8 mouse cellular contexts compared by ENCODE assay signal in genomic region chr19:6046294-6047153, GRCm38 (mm10). TPM values are rescaled to one million over a fixed set of nuclear protein-coding genes. Genes with fewer than 3 reads are reported as not detected.
DNase-seq lines count a peak whose midpoint lies in the region; ATAC-seq and TF ChIP-seq lines count a peak whose summit lies in the region.

Syvn1 (plus strand) TSS chr19:6046576.

- ATAC-seq in embryonic facial prominence, embryonic 15.5 days (ENCODE audit: insufficient number of reproducible peaks, low FRiP score, low TSS enrichment, low read depth), result peak; percentile 88
- peak; percentile 92 for ATAC-seq in limb, embryonic 14.5 days (ENCODE audit: low FRiP score, low read depth)
- peak; percentile 89 for ATAC-seq in midbrain, postnatal 0 days (ENCODE audit: low FRiP score)

- H3K9ac ChIP-seq in embryonic facial prominence, embryonic 15.5 days, result peak within 1 kb of the TSS; percentile 86
- peak within 1 kb of the TSS; percentile 91 for H3K9ac ChIP-seq in limb, embryonic 14.5 days (ENCODE audit: low read depth, low read length, severe bottlenecking)
- peak within 1 kb of the TSS; percentile 80 for H3K9ac ChIP-seq in midbrain, postnatal 0 days (replicated peaks; ENCODE audit: low read length, poor library complexity, severe bottlenecking)

- peak within 1 kb of the TSS; percentile 78 for H3K4me3 ChIP-seq in bone marrow, adult 2 months (replicated peaks; ENCODE audit: control insufficient read depth, low read depth, low read length)
- H3K4me3 ChIP-seq in embryonic facial prominence, embryonic 15.5 days (replicated peaks), result peak within 1 kb of the TSS; percentile 96
- peak within 1 kb of the TSS; percentile 93 for H3K4me3 ChIP-seq in limb, embryonic 14.5 days (replicated peaks; ENCODE audit: low read length)
- H3K4me3 ChIP-seq in midbrain, postnatal 0 days (ENCODE audit: low read depth, low read length), result peak within 1 kb of the TSS; percentile 65

- peak within 1 kb of the TSS; percentile 99 for H3K27ac ChIP-seq in bone marrow, adult 2 months (ENCODE audit: control insufficient read depth, insufficient read depth, low read depth, low read length, poor library complexity)
- H3K27ac ChIP-seq in embryonic facial prominence, embryonic 15.5 days (replicated peaks), result peak within 1 kb of the TSS; percentile 100
- H3K27ac ChIP-seq in limb, embryonic 14.5 days (replicated peaks; ENCODE audit: low read depth, low read length), result peak within 1 kb of the TSS; percentile 99
- H3K27ac ChIP-seq in midbrain, postnatal 0 days (ENCODE audit: low read depth, low read length), result peak within 1 kb of the TSS; percentile 97

- peaks cover 35% of the 10 kb centered on the region for H3K36me3 ChIP-seq in embryonic facial prominence, embryonic 15.5 days
- peaks cover 37% of the 10 kb centered on the region for H3K36me3 ChIP-seq in limb, embryonic 14.5 days (ENCODE audit: control insufficient read depth, insufficient read depth, low read length)
- H3K36me3 ChIP-seq in midbrain, postnatal 0 days (ENCODE audit: insufficient read depth, low read length), result peaks cover 35% of the 10 kb centered on the region

- peaks cover 8% of the 10 kb centered on the region for H3K4me1 ChIP-seq in bone marrow, adult 2 months (ENCODE audit: control insufficient read depth, insufficient read depth, low read length)
- peaks cover 20% of the 10 kb centered on the region for H3K4me1 ChIP-seq in embryonic facial prominence, embryonic 15.5 days
- H3K4me1 ChIP-seq in limb, embryonic 14.5 days (ENCODE audit: control insufficient read depth, insufficient read depth, low read length), result peaks cover 14% of the 10 kb centered on the region
- peaks cover 10% of the 10 kb centered on the region for H3K4me1 ChIP-seq in midbrain, postnatal 0 days (ENCODE audit: insufficient read depth, low read length)

- under 1% methylated on average over 65 of the region's 65 CpGs for WGBS in bone marrow, adult 2 months
- under 1% methylated on average over 65 of the region's 65 CpGs for WGBS in embryonic facial prominence, embryonic 15.5 days
- WGBS in limb, embryonic 14.5 days, result under 1% methylated on average over 65 of the region's 65 CpGs
- WGBS in midbrain, postnatal 0 days, result under 1% methylated on average over 65 of the region's 65 CpGs

- H3K27me3 ChIP-seq in embryonic facial prominence, embryonic 15.5 days, result no peaks in the 10 kb centered on the region
- no peaks in the 10 kb centered on the region for H3K27me3 ChIP-seq in limb, embryonic 14.5 days (ENCODE audit: control insufficient read depth, insufficient read depth, low read length)
- no peaks in the 10 kb centered on the region for H3K27me3 ChIP-seq in midbrain, postnatal 0 days (ENCODE audit: insufficient read depth, low read length)

- TF ChIP-seq POLR2A in bone marrow, adult 2 months (IDR thresholded peaks at IDR 0.05; ENCODE audit: borderline replicate concordance, control insufficient read depth, low read depth, low read length), result peak; percentile 88; the same call in 1 of the 2 replicates
- peak; percentile 25; the same call in 1 of the 2 replicates for TF ChIP-seq POLR2A in limb, embryonic 14.5 days (IDR thresholded peaks at IDR 0.05; ENCODE audit: borderline replicate concordance, extremely low read depth, insufficient read depth, insufficient read length)

- DNase-seq in 3T3-L1 (ENCODE audit: low read depth, low spot score), result peak; percentile 98
- DNase-seq in heart, adult 8-10 months (ENCODE audit: low spot score), result peak; percentile 97
- DNase-seq in kidney, adult 9 months, result peak; percentile 97
- peak; percentile 97 for DNase-seq in limb, embryonic 14.5 days (ENCODE audit: low spot score)
- DNase-seq in midbrain, postnatal 0 days (ENCODE audit: low spot score), result peak; percentile 97
- peak; percentile 83 to 86 for DNase-seq in spleen, postnatal 14 days (ENCODE audit: low spot score in 2 of 2)

- no peak for TF ChIP-seq CTCF in bone marrow, adult 2 months (IDR thresholded peaks at IDR 0.05; ENCODE audit: control insufficient read depth, insufficient read depth, low read length)
- no peak for TF ChIP-seq CTCF in midbrain, postnatal 0 days (IDR thresholded peaks at IDR 0.05)

- peak within 1 kb of the TSS; percentile 84 for H3K4me2 ChIP-seq in embryonic facial prominence, embryonic 15.5 days (replicated peaks)
- peak within 1 kb of the TSS; percentile 74 for H3K4me2 ChIP-seq in limb, embryonic 14.5 days (replicated peaks; ENCODE audit: low read depth, low read length, severe bottlenecking)
- H3K4me2 ChIP-seq in midbrain, postnatal 0 days (ENCODE audit: low read depth, low read length, poor library complexity, severe bottlenecking), result peak within 1 kb of the TSS; percentile 97

- no peaks in the 10 kb centered on the region for H3K9me3 ChIP-seq in embryonic facial prominence, embryonic 15.5 days (replicated peaks)
- H3K9me3 ChIP-seq in limb, embryonic 14.5 days (ENCODE audit: control insufficient read depth, low read length), result no peaks in the 10 kb centered on the region
- H3K9me3 ChIP-seq in midbrain, postnatal 0 days (ENCODE audit: low read length), result no peaks in the 10 kb centered on the region

RNA-seq across cellular contexts. Expression of gene Syvn1, which starts in this region (rescaled TPM):
- 30.5 and 58.5 TPM in 2 replicates for polyA plus RNA-seq in bone marrow, adult 2 months (2011; ENCODE audit: insufficient read depth, insufficient read length, low replicate concordance, missing spikeins)
- 34.2 and 39.8 TPM in 2 replicates for polyA plus RNA-seq in embryonic facial prominence, embryonic 15.5 days (2015; fragmentation: Nextera tagmentation; extraction: Ambion mirVana)
- total RNA-seq in heart, adult 8-10 months (2022), result 10 to 100 TPM; 18.9 to 21.7 (median 21.4) TPM
- polyA plus RNA-seq in limb, embryonic 14.5 days (2012; rRNA removed), result 49.2 and 63.9 TPM in 2 replicates
- 31.5 and 34.6 TPM in 2 replicates for polyA plus RNA-seq in limb, embryonic 14.5 days (2014; fragmentation: Nextera tagmentation; extraction: Ambion mirVana)
- 27.8 and 36.3 TPM in 2 replicates for total RNA-seq in midbrain, postnatal 0 days (2014; rRNA removed)
- 34.6 and 34.8 TPM in 2 replicates for polyA plus RNA-seq in midbrain, postnatal 0 days (2015; fragmentation: Nextera tagmentation; extraction: Ambion mirVana)

Comparison
In these comparisons a context has a peak if more than half of its experiments do, and no peak if none do; other contexts are left out.
1. Peak in every context shown above with its lines: DNase-seq, ATAC-seq, H3K4me3 ChIP-seq and H3K27ac ChIP-seq.